Mouse (Mus musculus) left cerebral cortex, adult 2 months (tissue): ENCODE measurements around the gene Lman2l. TPM values are rescaled to one million over a fixed set of nuclear protein-coding genes. Genes with fewer than 3 reads are reported as not detected.

ENCODE experiments used
- DNase-seq, 2 experiments: peaks; one replicate each; pipeline ENCODE4 v3.0.0; 2021 to 2022; ENCODE audit warnings: low spot score in 2 of 2, mixed read lengths in 1 of 2; ENCODE audit errors: extremely low spot score in 1 of 2
- H3K27ac ChIP-seq: fragments of 200-600 bp; 2 replicates; pipeline ENCODE4 v1.8.1; 2022
- H3K4me3 ChIP-seq: fragments of 200-600 bp; 2 replicates; pipeline ENCODE4 v1.8.1; 2022
- CTCF ChIP-seq: fragments of 200-600 bp; IDR thresholded peaks from 2 replicates; pipeline ENCODE4 v1.8.1; 2022; ENCODE audit warnings: antibody characterized with exemption, mild to moderate bottlenecking, moderate library complexity
- intact Hi-C: fragments of 180-260 bp; cut with DNase I; formaldehyde crosslinking; loops from one replicate; pipeline ENCODE4 v1.15.1; 2025
- long read RNA-seq, 2 experiments: library from polyadenylated mRNA; stranded (forward); transcript quantifications; one replicate each; pipeline ENCODE4 v2.0.0; 2021; ENCODE audit warnings: borderline mapping rate in 2 of 2
- total RNA-seq, 2 experiments: library from RNA; stranded (reverse); gene quantifications; 2 replicates each; pipeline ENCODE4 v1.2.3; 2021

The Lman2l gene
- 10 to 100 TPM; 43.5 to 51.0 TPM for total RNA-seq
- long read RNA-seq, experiment 1, transcript Lman2l-204 (8 exons, 3,378 nt) = minor isoform, 11 of 93 reads
- long read RNA-seq, experiment 1, transcript Lman2l-202 (9 exons, 2,290 nt) = major isoform, 62 of 93 reads
- long read RNA-seq, experiment 1, partial matches to known transcripts = 5 of 93 reads
- long read RNA-seq, experiment 1, other reads (novel, unspliced or antisense) = 15 of 93 reads
- long read RNA-seq, experiment 2, transcript Lman2l-202 (9 exons, 2,290 nt) = major isoform, 31 of 63 reads
- long read RNA-seq, experiment 2, transcript Lman2l-204 (8 exons, 3,378 nt) = minor isoform, 10 of 63 reads
- long read RNA-seq, experiment 2, partial matches to known transcripts = 4 of 63 reads
- long read RNA-seq, experiment 2, other reads (novel, unspliced or antisense) = 18 of 63 reads

GRCm38 (mm10) chr1:36444471-36445464 lies at the start of gene Lman2l:
TSS of gene Lman2l (minus strand) at chr1:36445271.
- DNase-seq = peak; percentile 94 to 96
- H3K27ac ChIP-seq = peak within 1 kb of the TSS; percentile 69
- intact Hi-C loops = loop anchor here (1.0 kb wide), 1 partner anchor 27 kb away; the partner anchor contains the start of gene Cnnm4

GRCm38 (mm10) chr1:36493299-36493698 lies 48.2 kb upstream of the Lman2l start:
- intact Hi-C loops = no loop called here
- H3K4me3 ChIP-seq = no peak overlapping the region
- DNase-seq = no peak
- H3K27ac ChIP-seq = no peak overlapping the region
- no peak for TF ChIP-seq CTCF

More at GRCm38 (mm10) chr1:36444471-36445464, at the start of gene Lman2l:
- no peak; the same call in 1 of the 2 replicates for TF ChIP-seq CTCF
- peak within 1 kb of the TSS; percentile 86 for H3K4me3 ChIP-seq

DNA sequence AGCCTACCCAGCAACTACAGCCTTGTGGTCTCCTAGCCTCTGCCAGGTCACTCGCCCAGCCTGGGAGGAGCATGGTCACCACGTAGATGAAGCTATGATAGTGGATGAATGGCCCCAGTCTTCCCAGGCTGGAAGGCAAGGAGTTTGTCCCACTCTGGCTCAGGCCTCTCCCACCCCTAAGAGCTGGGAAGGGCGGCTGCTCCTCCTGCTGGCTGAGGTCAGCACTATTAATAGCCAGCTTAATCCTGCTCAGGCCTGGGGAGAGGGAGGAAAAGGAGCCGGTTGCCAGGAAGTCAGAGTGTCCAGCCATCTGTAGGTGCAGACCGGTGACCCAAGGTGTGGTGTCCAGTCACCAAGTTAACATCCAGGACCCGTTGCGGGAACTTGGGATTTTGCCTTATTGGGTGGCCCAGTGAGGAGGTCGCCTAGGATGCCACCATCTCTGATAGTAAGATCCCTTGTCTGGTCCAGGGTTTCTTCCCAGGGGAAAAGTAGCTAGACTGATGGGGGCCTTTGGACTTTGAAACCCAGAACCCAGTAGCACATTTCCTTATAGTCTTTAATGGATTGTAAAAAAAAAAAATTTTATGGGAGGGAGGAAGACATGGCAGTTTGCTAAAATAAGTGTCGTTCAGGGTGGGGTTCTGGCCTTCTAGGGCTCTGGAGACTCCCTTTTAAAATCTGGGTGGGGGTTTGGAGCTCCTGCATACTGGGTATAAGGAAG lies 47.5 kb upstream of the Lman2l start:
- H3K4me3 ChIP-seq = no peak overlapping the region
- peak; percentile 42 for TF ChIP-seq CTCF
- no peak for DNase-seq
- no peak overlapping the region for H3K27ac ChIP-seq
- intact Hi-C loops = no loop called here

DNA sequence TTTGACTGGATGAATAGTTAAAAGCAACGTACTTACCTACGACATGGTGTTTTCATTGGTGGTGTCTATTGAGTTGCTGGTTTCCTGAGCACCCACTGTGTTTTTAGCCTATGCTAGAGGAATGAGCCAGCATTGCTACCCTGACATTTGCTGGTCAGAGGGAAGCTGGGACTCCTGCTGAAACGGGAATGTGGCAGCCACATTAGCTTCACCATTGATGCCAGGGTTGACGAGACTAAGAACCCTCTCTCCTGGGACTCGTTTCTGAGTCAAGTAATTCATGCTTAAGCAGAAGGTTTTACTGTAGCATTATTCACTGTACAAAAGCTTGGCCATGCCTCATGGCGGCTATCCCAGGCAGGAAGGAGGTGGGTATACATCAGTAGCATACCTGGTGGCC lies 44.6 kb upstream of the Lman2l start:
- intact Hi-C loops = no loop called here
- Histone ChIP-seq H3K27ac (no peak overlapping the region), H3K4me3 (no peak overlapping the region)
- TF ChIP-seq CTCF = no peak
- DNase-seq = no peak

DNA sequence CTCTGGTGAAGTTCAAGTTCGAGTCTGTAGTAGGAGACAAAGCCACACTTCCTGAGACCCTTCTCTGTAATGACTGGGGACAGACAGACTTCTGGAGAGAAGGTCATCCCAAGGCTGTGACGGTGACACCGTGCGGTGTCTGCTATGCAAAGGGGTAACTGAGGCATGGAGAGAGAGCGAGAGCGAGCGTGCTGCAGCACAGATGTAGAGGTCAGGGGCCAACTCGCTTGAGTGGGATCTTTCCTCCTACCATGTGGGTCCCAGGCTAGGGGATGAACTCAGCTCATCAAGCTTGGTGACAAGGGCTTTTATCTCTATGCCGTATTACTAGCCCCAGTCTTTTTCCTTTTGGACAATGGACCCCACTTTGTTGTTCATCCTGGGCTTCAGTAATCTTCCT lies 42.0 kb upstream of the Lman2l start:
- intact Hi-C loops = no loop called here
- DNase-seq = no peak
- TF ChIP-seq CTCF = no peak
- Histone ChIP-seq H3K27ac (no peak overlapping the region), H3K4me3 (no peak overlapping the region)

DNA sequence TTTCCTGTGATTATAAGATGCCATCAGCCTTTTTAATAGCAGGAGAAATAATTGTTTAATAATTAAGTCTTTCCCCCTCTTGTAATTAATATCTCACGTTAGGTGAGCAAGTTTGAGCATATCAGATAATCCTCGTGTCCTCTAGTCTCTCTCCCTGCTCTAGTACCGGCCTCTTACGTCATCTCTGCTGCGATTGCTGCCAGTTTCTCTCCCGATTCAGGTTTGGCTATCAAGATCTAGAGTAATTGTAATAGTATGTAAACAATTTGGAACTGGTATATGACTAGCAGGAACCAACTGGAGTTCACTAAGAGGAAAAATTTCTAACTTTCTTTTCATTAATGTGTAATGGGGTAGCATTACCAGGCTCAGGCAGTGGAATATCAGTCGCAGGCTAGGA lies 40.0 kb upstream of the Lman2l start:
- intact Hi-C loops = no loop called here
- TF ChIP-seq CTCF = no peak
- no peak for DNase-seq
- Histone ChIP-seq H3K27ac (no peak overlapping the region), H3K4me3 (no peak overlapping the region)

- DNase-seq = no peak
- intact Hi-C loops = no loop called here
- no peak for TF ChIP-seq CTCF
- Histone ChIP-seq H3K27ac (no peak overlapping the region), H3K4me3 (no peak overlapping the region)
Measured at GRCm38 (mm10) chr1:36483825-36484224, 38.8 kb upstream of the Lman2l start.

GRCm38 (mm10) chr1:36479903-36480899 lies 35.1 kb upstream of the Lman2l start:
- no peak overlapping the region for H3K27ac ChIP-seq
- DNase-seq = no peak
- intact Hi-C loops = no loop called here

GRCm38 (mm10) chr1:36478343-36478795 lies 33.3 kb upstream of the Lman2l start:
- TF ChIP-seq CTCF = no peak
- no peak overlapping the region for H3K4me3 ChIP-seq
- H3K27ac ChIP-seq = no peak overlapping the region
- DNase-seq = no peak
- intact Hi-C loops = no loop called here

More at GRCm38 (mm10) chr1:36479903-36480899, 35.1 kb upstream of the Lman2l start:
- no peak overlapping the region for H3K4me3 ChIP-seq
- TF ChIP-seq CTCF = no peak

- intact Hi-C loops = no loop called here
- DNase-seq = no peak
- no peak overlapping the region for H3K4me3 ChIP-seq
- no peak overlapping the region for H3K27ac ChIP-seq
- TF ChIP-seq CTCF = no peak
Measured at GRCm38 (mm10) chr1:36476426-36476825, 31.4 kb upstream of the Lman2l start.
